19 mouse cellular contexts compared by ENCODE assay signal in the genomic region with DNA sequence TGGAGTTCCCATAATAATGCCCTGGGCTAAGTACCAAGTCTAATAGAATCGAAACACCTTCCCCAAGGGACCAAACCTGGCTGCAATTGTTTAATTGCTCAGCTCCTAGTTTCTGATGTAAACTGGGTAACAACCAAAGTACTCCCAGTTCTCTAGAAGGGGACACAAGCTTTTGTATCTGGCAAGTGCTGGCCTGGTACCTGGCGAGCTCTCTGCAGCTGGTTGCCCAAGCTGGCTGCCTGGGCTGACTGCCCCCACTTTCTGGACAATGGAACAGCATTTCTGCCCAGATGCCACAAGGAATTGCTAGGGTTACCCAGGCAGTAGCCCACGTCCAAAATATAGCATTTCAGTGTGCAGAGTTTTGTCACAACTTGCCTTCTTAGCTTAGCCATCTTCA. TPM values are rescaled to one million over a fixed set of nuclear protein-coding genes. Genes with fewer than 3 reads are reported as not detected.
"Had no signal": no experiment of that assay in that cellular context is flagged by ENCODE, and none has a peak within 500 bp of the region (broad histone marks: within the 10 kb centered on the region; RNA-seq: fewer than 3 reads in every experiment).

No protein-coding gene starts in this region.

- H3K36me3 ChIP-seq: neural tube, embryonic 13.5 days; neural tube, embryonic 15.5 days; stomach, embryonic 15.5 days had no signal

- H3K9me3 ChIP-seq: neural tube, embryonic 13.5 days; neural tube, embryonic 15.5 days; stomach, embryonic 15.5 days had no signal

- H3K9ac ChIP-seq: neural tube, embryonic 13.5 days; neural tube, embryonic 15.5 days; stomach, embryonic 15.5 days had no signal

- DNase-seq: retina, postnatal 1 day; right cerebral cortex, adult 18-20 months; right cerebral cortex, postnatal 14 days; right cerebral cortex, postnatal 25 days; right cerebral cortex, postnatal 4 days; spleen, adult 18-20 months; thymus, adult 18-20 months; thymus, adult 2 months; thymus, postnatal 14 days; thymus, postnatal 25 days; thymus, postnatal 36 days; thymus, postnatal 4 days had no signal

- H3K4me1 ChIP-seq: stomach, embryonic 15.5 days had no signal

- H3K27me3 ChIP-seq: neural tube, embryonic 13.5 days; neural tube, embryonic 15.5 days had no signal

- H3K27ac ChIP-seq: neural tube, embryonic 13.5 days; neural tube, embryonic 15.5 days; stomach, embryonic 15.5 days; stomach, postnatal 0 days had no signal

- H3K4me3 ChIP-seq: neural tube, embryonic 13.5 days; neural tube, embryonic 15.5 days; stomach, embryonic 15.5 days had no signal

- H3K4me2 ChIP-seq: neural tube, embryonic 13.5 days; neural tube, embryonic 15.5 days; stomach, embryonic 15.5 days had no signal

RNA-seq across cellular contexts. Expression of a gene that starts 12.0 kb away (rescaled TPM):
- total RNA-seq: neutrophil, adult 5-6 weeks had no signal
- polyA plus RNA-seq: small intestine, adult 2 months; spleen, adult 2 months had no signal
